In genomic region chr10:45051125-45051744, GRCm38 (mm10) we compare ENCODE assay signal across 8 mouse cellular contexts. TPM values are rescaled to one million over a fixed set of nuclear protein-coding genes. Genes with fewer than 3 reads are reported as not detected.
DNase-seq lines count a peak whose midpoint lies in the region; ATAC-seq and TF ChIP-seq lines count a peak whose summit lies in the region.

No protein-coding gene starts in this region.

- peak; percentile 85 for TF ChIP-seq CTCF in intestine, postnatal 0 days (IDR thresholded peaks at IDR 0.05; ENCODE audit: low read depth)

- H3K9me3 ChIP-seq in intestine, postnatal 0 days (ENCODE audit: control insufficient read depth), result no peaks in the 10 kb centered on the region
- H3K9me3 ChIP-seq in limb, embryonic 10.5 days (replicated peaks), result no peaks in the 10 kb centered on the region
- no peaks in the 10 kb centered on the region for H3K9me3 ChIP-seq in midbrain, embryonic 14.5 days (ENCODE audit: control insufficient read depth, low read length)

- no peaks in the 10 kb centered on the region for H3K36me3 ChIP-seq in intestine, postnatal 0 days (ENCODE audit: control insufficient read depth, insufficient read depth)
- H3K36me3 ChIP-seq in limb, embryonic 10.5 days, result no peaks in the 10 kb centered on the region
- no peaks in the 10 kb centered on the region for H3K36me3 ChIP-seq in midbrain, embryonic 14.5 days (ENCODE audit: control insufficient read depth, insufficient read depth, low read length)

- intact Hi-C loops in gastrocnemius, postnatal 14 days (cut with DNase I; ENCODE audit: low total_unique reads), result no loop called here

- peak; percentile 63 for ATAC-seq in cerebellum, adult (ENCODE audit: insufficient number of reproducible peaks, low FRiP score, low TSS enrichment)
- ATAC-seq in intestine, postnatal 0 days, result 0 out of 2 replicates have a peak, but pooled peaks have one; percentile 27
- ATAC-seq in midbrain, embryonic 14.5 days (ENCODE audit: low FRiP score, low TSS enrichment), result peak; percentile 58

- H3K4me2 ChIP-seq in intestine, postnatal 0 days (replicated peaks; ENCODE audit: low read depth), result no peak overlapping the region
- H3K4me2 ChIP-seq in midbrain, embryonic 14.5 days (ENCODE audit: low read length), result no peak overlapping the region

- no peaks in the 10 kb centered on the region for H3K4me1 ChIP-seq in intestine, postnatal 0 days (replicated peaks; ENCODE audit: control insufficient read depth, insufficient read depth, low read length)
- H3K4me1 ChIP-seq in limb, embryonic 10.5 days, result peaks cover 16% of the 10 kb centered on the region
- no peaks in the 10 kb centered on the region for H3K4me1 ChIP-seq in midbrain, embryonic 14.5 days (ENCODE audit: control insufficient read depth, insufficient read depth, low read length)

- no peak for DNase-seq in cerebellum, adult 11-12 months
- peak; percentile 66 to 71 for DNase-seq in cerebellum, postnatal 36 days
- DNase-seq in gastrocnemius, postnatal 14 days, result peak; percentile 62
- DNase-seq in limb, embryonic 10.5 days (ENCODE audit: low spot score), result peak; percentile 83
- DNase-seq in midbrain, embryonic 14.5 days, result peak; percentile 89
- DNase-seq in spleen, adult 12 weeks (ENCODE audit: low spot score), result peak; percentile 70

- H3K27ac ChIP-seq in intestine, postnatal 0 days (ENCODE audit: low read depth, low read length), result no peak overlapping the region
- H3K27ac ChIP-seq in limb, embryonic 10.5 days, result no peak overlapping the region
- H3K27ac ChIP-seq in midbrain, embryonic 14.5 days (replicated peaks; ENCODE audit: low read depth, low read length), result no peak overlapping the region

- 54% methylated on average over 11 of the region's 11 CpGs for WGBS in intestine, postnatal 0 days
- WGBS in limb, embryonic 10.5 days, result 62% methylated on average over 11 of the region's 11 CpGs
- WGBS in midbrain, embryonic 14.5 days, result 71% methylated on average over 11 of the region's 11 CpGs

- H3K9ac ChIP-seq in intestine, postnatal 0 days (ENCODE audit: low read depth, low read length), result no peak overlapping the region
- no peak overlapping the region for H3K9ac ChIP-seq in midbrain, embryonic 14.5 days (replicated peaks; ENCODE audit: low read length)

- H3K4me3 ChIP-seq in intestine, postnatal 0 days (ENCODE audit: low read depth, low read length), result no peak overlapping the region
- H3K4me3 ChIP-seq in limb, embryonic 10.5 days, result no peak overlapping the region
- H3K4me3 ChIP-seq in midbrain, embryonic 14.5 days (replicated peaks; ENCODE audit: low read depth, low read length), result no peak overlapping the region

- no peaks in the 10 kb centered on the region for H3K27me3 ChIP-seq in intestine, postnatal 0 days (replicated peaks; ENCODE audit: control insufficient read depth, insufficient read depth, low read length)
- H3K27me3 ChIP-seq in limb, embryonic 10.5 days (ENCODE audit: low read depth, poor library complexity, severe bottlenecking), result peaks cover 4% of the 10 kb centered on the region; the same call in 1 of the 2 replicates
- no peaks in the 10 kb centered on the region for H3K27me3 ChIP-seq in midbrain, embryonic 14.5 days (ENCODE audit: control insufficient read depth, insufficient read depth, low read length)

RNA-seq across cellular contexts. Expression of gene Prep, which starts 15.8 kb away (rescaled TPM):
- total RNA-seq in gastrocnemius, postnatal 14 days (2021), result 1 to 10 TPM; 7.6 to 8.4 TPM
- 6.8 and 7.0 TPM in 2 replicates for polyA plus RNA-seq in intestine, postnatal 0 days (2015; fragmentation: Nextera tagmentation; extraction: Ambion mirVana)
- 41.1 and 42.7 TPM in 2 replicates for polyA plus RNA-seq in limb, embryonic 10.5 days (2016; fragmentation: Nextera tagmentation; extraction: Ambion mirVana)
- 17.1 and 23.6 TPM in 2 replicates for polyA plus RNA-seq in midbrain, embryonic 14.5 days (2014; fragmentation: Nextera tagmentation; extraction: Ambion mirVana)
